Mouse (Mus musculus): ENCODE results near the gene Trp63. TPM values are rescaled to one million over a fixed set of nuclear protein-coding genes. Genes with fewer than 3 reads are reported as not detected.

The Trp63 gene
- polyA plus RNA-seq, 1 experiment: not detected

GRCm38 (mm10) chr16:25843625-25844024 lies 160.1 kb downstream of the Trp63 start:
- Histone ChIP-seq H3K27ac (ENCODE audit: insufficient read depth, low read depth, low read length) (no peak overlapping the region), H3K4me1 (ENCODE audit: control insufficient read depth, insufficient read depth, low read length) (no peaks in the 10 kb centered on the region), H3K4me3 (ENCODE audit: insufficient read depth, low read depth, low read length) (no peak overlapping the region)
- no peak for TF ChIP-seq POLR2A (IDR thresholded peaks at IDR 0.05; ENCODE audit: insufficient read depth, low read depth, low read length)
- TF ChIP-seq CTCF (IDR thresholded peaks at IDR 0.05; ENCODE audit: insufficient read depth, low read depth, low read length): no peak
- 96% methylated on average over 13 of the region's 13 CpGs for WGBS

- TF ChIP-seq CTCF (IDR thresholded peaks at IDR 0.05; ENCODE audit: insufficient read depth, low read depth, low read length) (no peak), POLR2A (IDR thresholded peaks at IDR 0.05; ENCODE audit: insufficient read depth, low read depth, low read length) (no peak)
- Histone ChIP-seq H3K27ac (ENCODE audit: insufficient read depth, low read depth, low read length) (no peak overlapping the region), H3K4me1 (ENCODE audit: control insufficient read depth, insufficient read depth, low read length) (no peaks in the 10 kb centered on the region), H3K4me3 (ENCODE audit: insufficient read depth, low read depth, low read length) (no peak overlapping the region)
- 93% methylated on average over 5 of the region's 5 CpGs for WGBS
Measured at GRCm38 (mm10) chr16:25846611-25847010, 163.0 kb downstream of the Trp63 start.

- 66% methylated on average over 2 of the region's 2 CpGs for WGBS
- TF ChIP-seq POLR2A (IDR thresholded peaks at IDR 0.05; ENCODE audit: insufficient read depth, low read depth, low read length): no peak
- TF ChIP-seq CTCF (IDR thresholded peaks at IDR 0.05; ENCODE audit: insufficient read depth, low read depth, low read length): no peak
- Histone ChIP-seq H3K27ac (ENCODE audit: insufficient read depth, low read depth, low read length) (no peak overlapping the region), H3K4me3 (ENCODE audit: insufficient read depth, low read depth, low read length) (no peak overlapping the region), H3K4me1 (ENCODE audit: control insufficient read depth, insufficient read depth, low read length) (no peaks in the 10 kb centered on the region)
Measured at GRCm38 (mm10) chr16:25848474-25848873, 164.9 kb downstream of the Trp63 start.

GRCm38 (mm10) chr16:25849593-25850464 lies 166.3 kb downstream of the Trp63 start:
- no peak overlapping the region for H3K27ac ChIP-seq (ENCODE audit: insufficient read depth, low read depth, low read length)
- no peak overlapping the region for H3K4me3 ChIP-seq (ENCODE audit: insufficient read depth, low read depth, low read length)
- WGBS: 84% methylated on average over 13 of the region's 13 CpGs
- TF ChIP-seq CTCF (IDR thresholded peaks at IDR 0.05; ENCODE audit: insufficient read depth, low read depth, low read length) (no peak), POLR2A (IDR thresholded peaks at IDR 0.05; ENCODE audit: insufficient read depth, low read depth, low read length) (no peak)
- no peaks in the 10 kb centered on the region for H3K4me1 ChIP-seq (ENCODE audit: control insufficient read depth, insufficient read depth, low read length)

GRCm38 (mm10) chr16:25860731-25861505 lies 177.4 kb downstream of the Trp63 start:
- WGBS: 90% methylated on average over 8 of the region's 8 CpGs
- Histone ChIP-seq H3K4me3 (ENCODE audit: insufficient read depth, low read depth, low read length) (no peak overlapping the region), H3K27ac (ENCODE audit: insufficient read depth, low read depth, low read length) (no peak overlapping the region), H3K4me1 (ENCODE audit: control insufficient read depth, insufficient read depth, low read length) (no peaks in the 10 kb centered on the region)
- TF ChIP-seq CTCF (IDR thresholded peaks at IDR 0.05; ENCODE audit: insufficient read depth, low read depth, low read length) (no peak), POLR2A (IDR thresholded peaks at IDR 0.05; ENCODE audit: insufficient read depth, low read depth, low read length) (no peak)

- Histone ChIP-seq H3K4me1 (ENCODE audit: control insufficient read depth, insufficient read depth, low read length) (no peaks in the 10 kb centered on the region), H3K27ac (ENCODE audit: insufficient read depth, low read depth, low read length) (0 out of 2 replicates have a peak overlapping the region, but pooled peaks have one; percentile 22), H3K4me3 (ENCODE audit: insufficient read depth, low read depth, low read length) (no peak overlapping the region)
- 61% methylated on average over 7 of the region's 7 CpGs for WGBS
- TF ChIP-seq CTCF (IDR thresholded peaks at IDR 0.05; ENCODE audit: insufficient read depth, low read depth, low read length): no peak
Measured at GRCm38 (mm10) chr16:25865096-25865869, 181.7 kb downstream of the Trp63 start.

GRCm38 (mm10) chr16:25871503-25871902 lies 187.9 kb downstream of the Trp63 start:
- Histone ChIP-seq H3K4me3 (ENCODE audit: insufficient read depth, low read depth, low read length) (no peak overlapping the region), H3K27ac (ENCODE audit: insufficient read depth, low read depth, low read length) (no peak overlapping the region), H3K4me1 (ENCODE audit: control insufficient read depth, insufficient read depth, low read length) (no peaks in the 10 kb centered on the region)
- WGBS: 93% methylated on average over 1 of the region's 1 CpGs
- TF ChIP-seq CTCF (IDR thresholded peaks at IDR 0.05; ENCODE audit: insufficient read depth, low read depth, low read length): no peak
- no peak for TF ChIP-seq POLR2A (IDR thresholded peaks at IDR 0.05; ENCODE audit: insufficient read depth, low read depth, low read length)

- Histone ChIP-seq H3K4me1 (ENCODE audit: control insufficient read depth, insufficient read depth, low read length) (no peaks in the 10 kb centered on the region), H3K4me3 (ENCODE audit: insufficient read depth, low read depth, low read length) (no peak overlapping the region), H3K27ac (ENCODE audit: insufficient read depth, low read depth, low read length) (no peak overlapping the region)
- 82% methylated on average over 2 of the region's 2 CpGs for WGBS
- no peak for TF ChIP-seq POLR2A (IDR thresholded peaks at IDR 0.05; ENCODE audit: insufficient read depth, low read depth, low read length)
- TF ChIP-seq CTCF (IDR thresholded peaks at IDR 0.05; ENCODE audit: insufficient read depth, low read depth, low read length): no peak
Measured at GRCm38 (mm10) chr16:25875681-25876080, 192.1 kb downstream of the Trp63 start.

Measured in olfactory bulb, adult 2 months (tissue).